Mouse (Mus musculus) liver, embryonic 16.5 days (tissue): ENCODE data around the gene Camk1. TPM values are rescaled to one million over a fixed set of nuclear protein-coding genes. Genes with fewer than 3 reads are reported as not detected.

ENCODE experiments used
- ATAC-seq: fragments of 200-750 bp; cut with Nextera tagmentation; 2 replicates; pipeline ENCODE4 v1.8.0; 2017; ENCODE audit warnings: low read depth, mild to moderate bottlenecking, moderate number of reproducible peaks, moderate library complexity
- H3K27ac ChIP-seq: fragments of 300-500 bp; sonication (generic); 2 replicates; pipeline ENCODE4 v1.5.1; 2014; ENCODE audit warnings: mild to moderate bottlenecking, low read length
- H3K27me3 ChIP-seq: fragments of 300-500 bp; sonication (generic); 2 replicates; pipeline ENCODE4 v1.6.1; 2014; ENCODE audit warnings: low read depth, low read length, mixed read lengths; ENCODE audit not compliant: control insufficient read depth, insufficient read depth
- H3K36me3 ChIP-seq: fragments of 300-500 bp; sonication (generic); 2 replicates; pipeline ENCODE4 v1.6.1; 2014; ENCODE audit warnings: mild to moderate bottlenecking; ENCODE audit not compliant: control insufficient read depth, insufficient read depth
- H3K4me1 ChIP-seq: fragments of 300-500 bp; sonication (generic); 2 replicates; pipeline ENCODE4 v1.6.1; 2014; ENCODE audit warnings: low read depth, low read length, mixed read lengths; ENCODE audit not compliant: control insufficient read depth
- H3K4me2 ChIP-seq: fragments of 300-500 bp; sonication (generic); 2 replicates; pipeline ENCODE4 v1.6.1; 2014; ENCODE audit warnings: low read depth, low read length, mixed read lengths
- H3K4me3 ChIP-seq: fragments of 300-500 bp; sonication (generic); 2 replicates; pipeline ENCODE4 v1.5.1; 2014; ENCODE audit warnings: low read depth, mild to moderate bottlenecking, low read length
- H3K9ac ChIP-seq: fragments of 300-500 bp; sonication (generic); 2 replicates; pipeline ENCODE4 v1.6.1; 2014; ENCODE audit warnings: low read depth, low read length
- H3K9me3 ChIP-seq: fragments of 300-500 bp; sonication (generic); replicated peaks from 2 replicates; pipeline ENCODE4 v1.6.1; 2016; ENCODE audit warnings: low read length; ENCODE audit not compliant: control insufficient read depth
- WGBS: fragments of 180-500 bp; shearing (Covaris S2); extraction: QIAGEN DNeasy Blood & Tissue Kit; methylation state at CpG from one replicate; pipeline ENCODE4 v1.1.7; 2014; ENCODE audit not compliant: insufficient replicate concordance; 5-methylcytosine and 5-hydroxymethylcytosine counted together
- polyA plus RNA-seq: library from polyadenylated mRNA; unstranded; fragments of >200 nt; fragmentation: Nextera tagmentation; extraction: Ambion mirVana; gene quantifications from 2 replicates; pipeline ENCODE4 v1.2.1, GENCODE M21; 2015

The Camk1 gene
- polyA plus RNA-seq, 1 experiment from 2014 or later, result 19.7 TPM

- peak overlapping the region; percentile 92 for H3K4me3 ChIP-seq
- peaks cover 14% of the 10 kb centered on the region for H3K36me3 ChIP-seq
- H3K9me3 ChIP-seq, result no peaks in the 10 kb centered on the region
- peak overlapping the region; percentile 97 for H3K27ac ChIP-seq
- under 1% methylated on average over 50 of the region's 50 CpGs for WGBS
- peaks cover 19% of the 10 kb centered on the region for H3K4me1 ChIP-seq
- H3K4me2 ChIP-seq, result peak overlapping the region; percentile 97
- H3K9ac ChIP-seq, result peak overlapping the region; percentile 97
- ATAC-seq, result peak; percentile 94
- H3K27me3 ChIP-seq, result no peaks in the 10 kb centered on the region
Measured at GRCm38 (mm10) chr6:113306322-113306985, 37.3 kb downstream of the Camk1 start.

GRCm38 (mm10) chr6:113302258-113302657 lies 41.5 kb downstream of the Camk1 start:
- Histone ChIP-seq H3K9ac (no peak overlapping the region), H3K27ac (no peak overlapping the region), H3K9me3 (no peaks in the 10 kb centered on the region), H3K4me2 (no peak overlapping the region), H3K4me1 (peaks cover 7% of the 10 kb centered on the region), H3K36me3 (no peaks in the 10 kb centered on the region), H3K27me3 (no peaks in the 10 kb centered on the region), H3K4me3 (no peak overlapping the region)
- WGBS, result 17% methylated on average over 3 of the region's 3 CpGs
- ATAC-seq, result no peak

- H3K36me3 ChIP-seq, result no peaks in the 10 kb centered on the region
- H3K27ac ChIP-seq, result no peak overlapping the region
- no peak for ATAC-seq
- no peaks in the 10 kb centered on the region for H3K9me3 ChIP-seq
- 58% methylated on average over 5 of the region's 5 CpGs for WGBS
- no peak overlapping the region for H3K4me3 ChIP-seq
- H3K4me2 ChIP-seq, result no peak overlapping the region
- no peaks in the 10 kb centered on the region for H3K27me3 ChIP-seq
- H3K9ac ChIP-seq, result no peak overlapping the region
- H3K4me1 ChIP-seq, result peaks cover 7% of the 10 kb centered on the region
Measured at GRCm38 (mm10) chr6:113301350-113301749, 42.4 kb downstream of the Camk1 start.

- Histone ChIP-seq H3K36me3 (no peaks in the 10 kb centered on the region), H3K4me1 (no peaks in the 10 kb centered on the region), H3K4me2 (no peak overlapping the region), H3K9ac (no peak overlapping the region), H3K27ac (no peak overlapping the region), H3K27me3 (no peaks in the 10 kb centered on the region), H3K9me3 (no peaks in the 10 kb centered on the region), H3K4me3 (no peak overlapping the region)
- no peak for ATAC-seq
- WGBS, result 33% methylated on average over 4 of the region's 4 CpGs
Measured at GRCm38 (mm10) chr6:113296639-113297038, 47.1 kb downstream of the Camk1 start.

GRCm38 (mm10) chr6:113296046-113296445 lies 47.7 kb downstream of the Camk1 start:
- Histone ChIP-seq H3K4me3 (no peak overlapping the region), H3K36me3 (no peaks in the 10 kb centered on the region), H3K9me3 (no peaks in the 10 kb centered on the region), H3K9ac (no peak overlapping the region), H3K27me3 (no peaks in the 10 kb centered on the region), H3K4me1 (no peaks in the 10 kb centered on the region), H3K4me2 (no peak overlapping the region), H3K27ac (no peak overlapping the region)
- 65% methylated on average over 2 of the region's 2 CpGs for WGBS
- ATAC-seq, result no peak

GRCm38 (mm10) chr6:113292938-113293337 lies 50.8 kb downstream of the Camk1 start:
- Histone ChIP-seq H3K9me3 (no peaks in the 10 kb centered on the region), H3K9ac (no peak overlapping the region), H3K27me3 (no peaks in the 10 kb centered on the region), H3K36me3 (no peaks in the 10 kb centered on the region), H3K4me2 (no peak overlapping the region), H3K4me3 (no peak overlapping the region), H3K27ac (no peak overlapping the region), H3K4me1 (no peaks in the 10 kb centered on the region)
- WGBS, result 51% methylated on average over 5 of the region's 5 CpGs
- ATAC-seq, result no peak

- Histone ChIP-seq H3K27me3 (no peaks in the 10 kb centered on the region), H3K4me2 (no peak overlapping the region), H3K9me3 (no peaks in the 10 kb centered on the region), H3K9ac (no peak overlapping the region), H3K36me3 (no peaks in the 10 kb centered on the region), H3K4me1 (no peaks in the 10 kb centered on the region), H3K4me3 (no peak overlapping the region), H3K27ac (no peak overlapping the region)
- no peak for ATAC-seq
- WGBS, result 60% methylated on average over 6 of the region's 6 CpGs
Measured at GRCm38 (mm10) chr6:113290346-113290745, 53.4 kb downstream of the Camk1 start.

GRCm38 (mm10) chr6:113289346-113289745 lies 54.4 kb downstream of the Camk1 start:
- Histone ChIP-seq H3K4me2 (no peak overlapping the region), H3K27me3 (peaks cover 3% of the 10 kb centered on the region)
- ATAC-seq, result no peak

GRCm38 (mm10) chr6:113287236-113287635 lies 56.5 kb downstream of the Camk1 start:
- no peak overlapping the region for H3K4me3 ChIP-seq
- H3K4me1 ChIP-seq, result no peaks in the 10 kb centered on the region
- ATAC-seq, result no peak
- H3K9me3 ChIP-seq, result no peaks in the 10 kb centered on the region
- H3K9ac ChIP-seq, result no peak overlapping the region
- H3K36me3 ChIP-seq, result no peaks in the 10 kb centered on the region
- WGBS, result 38% methylated on average over 4 of the region's 4 CpGs
- no peak overlapping the region for H3K4me2 ChIP-seq
- H3K27ac ChIP-seq, result no peak overlapping the region
- H3K27me3 ChIP-seq, result peaks cover 24% of the 10 kb centered on the region

More at GRCm38 (mm10) chr6:113289346-113289745, 54.4 kb downstream of the Camk1 start:
- Histone ChIP-seq H3K27ac (no peak overlapping the region), H3K4me1 (no peaks in the 10 kb centered on the region), H3K9ac (no peak overlapping the region), H3K4me3 (no peak overlapping the region), H3K36me3 (no peaks in the 10 kb centered on the region), H3K9me3 (no peaks in the 10 kb centered on the region)
- 82% methylated on average over 15 of the region's 15 CpGs for WGBS
